Mouse (Mus musculus): Measurements from ENCODE around the gene Accs.
A peak's percentile ranks its signal among the peaks of the same experiment; 100 is the strongest.

DNA sequence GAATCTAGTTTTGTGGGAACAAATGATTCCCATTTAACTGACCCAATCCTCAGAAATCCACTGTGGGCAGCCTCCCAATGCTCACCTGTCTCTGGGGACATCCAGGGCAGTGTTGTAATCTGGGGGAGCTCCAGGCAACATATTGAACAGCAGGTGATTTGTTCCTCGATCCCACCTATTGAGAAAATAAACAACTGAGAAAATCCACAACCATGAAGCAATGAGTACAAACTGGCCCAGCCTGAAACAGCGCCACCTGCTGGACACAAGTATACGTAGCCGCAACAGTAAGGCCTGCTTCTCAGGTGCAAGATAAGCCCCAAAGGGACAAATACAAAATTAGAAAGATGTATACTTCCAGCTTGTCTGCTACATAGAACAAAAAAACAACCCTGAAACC, 37.9 kb downstream of the Accs start:
- peak; percentile 91 for TF ChIP-seq CTCF (IDR thresholded peaks at IDR 0.05; ENCODE audit: insufficient read depth, low read length)
- TF ChIP-seq POLR2A (IDR thresholded peaks at IDR 0.05; ENCODE audit: borderline replicate concordance, extremely low read depth, low read depth, low read length) = no peak

Data from lung, adult 2 months (tissue).